Mouse (Mus musculus) granulocyte monocyte progenitor cell, adult 5-6 weeks (primary cell): Measurements from ENCODE around the gene Tnfrsf25. TPM values are rescaled to one million over a fixed set of nuclear protein-coding genes. Genes with fewer than 3 reads are reported as not detected.
A peak's percentile ranks its signal among the peaks of the same experiment; 100 is the strongest.

Experiments used
- ATAC-seq: replicated peaks from 2 replicates; pipeline ENCODE4 v1.8.0; 2016; ENCODE audit warnings: mild to moderate bottlenecking, moderate TSS enrichment, inconsistent platforms; ENCODE audit not compliant: poor library complexity, severe bottlenecking
- total RNA-seq, 2 experiments: library from RNA; stranded (forward) in 1 of 2; stranded (reverse) in 1 of 2; fragments of 200-712, 200-1000 nt in 1 of 2; fragments of >200 nt in 1 of 2; fragmentation: Nextera tagmentation in 1 of 2; gene quantifications; 2 replicates each; pipeline ENCODE4 v1.2.3; 2014 to 2017

The Tnfrsf25 gene
- total RNA-seq, 2 experiments from 2014 or later: not detected

DNA sequence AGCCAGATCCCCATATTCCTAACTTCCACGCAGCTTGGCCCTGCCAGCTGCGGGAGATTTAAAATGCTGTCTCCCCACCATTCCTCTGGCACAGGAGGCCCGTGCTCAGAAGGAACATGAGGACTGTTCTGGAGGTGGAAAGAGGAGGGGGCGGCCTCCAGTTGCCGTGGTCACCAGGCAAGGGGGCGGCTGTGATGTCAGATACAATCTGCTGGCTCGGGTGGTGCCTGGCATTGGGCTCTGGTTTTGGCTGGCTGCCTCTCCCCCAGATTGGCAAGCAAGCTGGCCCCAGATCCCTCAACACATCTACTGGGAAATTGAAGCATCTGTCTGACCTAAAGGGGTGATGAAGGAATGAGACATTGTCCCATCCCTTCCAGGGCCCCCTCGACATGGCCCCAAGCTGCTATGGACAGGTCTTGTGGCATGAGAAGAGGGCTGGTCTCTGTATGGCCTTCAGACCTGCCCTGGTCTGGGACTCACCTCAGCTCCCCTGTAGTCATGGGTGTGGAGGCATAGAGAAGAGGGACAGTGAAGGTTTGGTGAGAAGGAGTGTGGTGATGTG is 27.1 kb upstream of the Tnfrsf25 start:
- ATAC-seq: no peak

DNA sequence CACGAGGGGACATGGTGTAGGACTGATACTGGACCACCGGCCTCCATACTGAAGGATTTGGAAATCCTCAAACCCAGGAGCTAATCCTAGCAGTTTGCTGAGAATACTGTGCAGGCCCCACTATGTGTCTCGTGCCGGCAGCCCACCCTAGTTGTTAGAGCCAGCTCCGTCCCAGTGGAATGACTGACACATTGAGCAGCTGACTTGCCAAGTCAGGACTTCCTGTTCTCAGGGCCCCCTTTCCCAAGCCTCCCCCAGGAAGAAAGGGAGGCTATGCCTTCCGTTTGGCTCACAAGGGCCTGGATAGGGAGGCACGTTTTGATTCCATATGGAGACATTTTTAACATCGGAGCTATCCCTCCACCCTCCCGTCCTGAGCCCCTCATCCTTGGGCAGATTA is 25.5 kb upstream of the Tnfrsf25 start:
- no peak for ATAC-seq

DNA sequence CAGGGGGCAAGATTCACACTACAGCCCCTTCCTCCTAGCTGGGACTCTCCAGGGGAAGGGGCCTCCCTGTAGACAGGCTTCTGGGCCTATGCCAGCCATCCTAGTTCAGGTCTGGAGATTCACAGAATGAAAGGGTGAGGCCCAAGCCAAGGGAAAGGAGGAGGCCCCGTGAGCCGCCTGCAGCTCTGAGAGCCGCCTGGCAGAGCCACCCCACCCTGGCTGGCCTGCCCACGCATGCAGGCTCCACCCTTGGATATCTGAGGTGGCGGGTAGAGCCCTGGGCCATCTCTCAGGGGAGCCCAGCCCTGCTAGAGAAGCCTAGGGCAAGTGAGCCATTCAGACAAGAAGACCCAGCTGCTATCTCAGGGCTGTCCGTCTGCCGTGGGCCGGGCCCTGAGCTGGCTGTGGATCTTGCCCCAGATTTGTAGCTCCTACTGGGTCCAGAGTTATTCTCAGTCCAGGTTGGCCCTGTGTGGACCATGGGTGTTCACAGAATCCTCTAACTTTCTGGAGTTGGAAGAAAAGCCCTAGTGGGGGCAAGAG is 22.9 kb upstream of the Tnfrsf25 start:
- ATAC-seq: no peak

DNA sequence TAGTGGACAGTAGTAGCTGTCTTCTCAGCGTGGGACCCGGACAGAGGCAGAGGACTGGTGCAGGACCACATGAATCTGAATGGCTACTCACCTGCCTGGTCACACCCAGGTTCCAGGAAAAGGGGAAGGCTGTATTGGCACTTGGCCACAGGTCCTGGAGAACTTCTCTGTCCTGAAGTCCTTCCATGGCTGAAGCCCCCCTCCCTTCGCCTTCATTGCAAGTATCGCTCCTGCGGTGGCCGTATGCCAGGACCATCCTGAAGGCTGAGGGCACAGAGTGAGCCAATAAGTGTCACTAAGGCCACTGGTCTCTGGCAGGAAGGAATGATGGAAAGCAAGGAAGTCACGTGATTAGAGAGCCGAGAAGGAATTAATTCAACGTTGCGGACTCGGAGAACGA is 21.5 kb upstream of the Tnfrsf25 start:
- no peak for ATAC-seq

DNA sequence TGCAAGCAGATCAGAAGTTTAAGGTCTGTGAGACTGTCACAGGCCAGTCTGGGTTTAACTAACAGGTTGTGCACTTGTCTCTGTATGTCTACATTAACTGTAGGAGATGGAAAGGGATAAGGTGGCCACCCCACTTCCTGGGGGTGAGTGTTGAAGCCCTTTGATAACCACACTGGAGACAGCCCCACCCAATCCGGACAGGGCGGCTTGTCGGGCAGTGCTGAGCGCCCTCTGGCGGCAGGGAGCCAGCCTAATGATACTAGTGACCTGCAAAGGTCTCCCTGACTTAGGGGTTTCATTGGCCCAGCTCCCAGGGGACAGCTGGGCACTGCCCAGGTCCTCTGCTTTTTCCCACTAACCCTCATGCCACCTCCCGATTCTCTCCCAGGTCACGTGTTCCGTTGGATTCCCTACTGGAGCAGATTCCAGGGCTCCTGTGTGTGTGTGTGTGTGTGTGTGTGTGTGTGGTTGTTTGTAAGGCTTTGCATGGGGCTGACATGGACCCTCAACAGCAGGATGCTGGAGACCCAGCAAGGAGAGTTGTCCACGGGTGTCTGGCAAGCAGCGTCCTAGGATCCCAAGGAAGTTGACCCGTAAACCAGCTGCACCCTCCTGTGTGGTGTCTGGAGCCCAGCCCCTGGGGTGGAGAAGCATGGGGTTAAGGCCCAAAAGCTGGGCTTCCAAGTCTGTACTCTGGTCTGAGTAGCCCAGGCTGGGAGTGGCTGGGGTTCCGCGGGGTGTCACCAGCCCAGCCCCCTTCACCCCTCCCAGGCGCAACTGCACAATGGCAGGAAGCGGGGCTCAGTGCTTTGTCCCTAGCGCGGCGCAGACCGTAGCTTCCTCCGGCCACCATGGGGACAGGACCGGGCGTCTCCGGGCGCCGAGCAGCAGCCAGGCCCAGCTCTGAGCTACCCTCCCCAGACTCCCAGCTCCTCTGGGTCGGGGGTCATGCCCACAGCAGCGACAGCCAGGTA is 19.5 kb upstream of the Tnfrsf25 start:
- ATAC-seq: peak; percentile 86

DNA sequence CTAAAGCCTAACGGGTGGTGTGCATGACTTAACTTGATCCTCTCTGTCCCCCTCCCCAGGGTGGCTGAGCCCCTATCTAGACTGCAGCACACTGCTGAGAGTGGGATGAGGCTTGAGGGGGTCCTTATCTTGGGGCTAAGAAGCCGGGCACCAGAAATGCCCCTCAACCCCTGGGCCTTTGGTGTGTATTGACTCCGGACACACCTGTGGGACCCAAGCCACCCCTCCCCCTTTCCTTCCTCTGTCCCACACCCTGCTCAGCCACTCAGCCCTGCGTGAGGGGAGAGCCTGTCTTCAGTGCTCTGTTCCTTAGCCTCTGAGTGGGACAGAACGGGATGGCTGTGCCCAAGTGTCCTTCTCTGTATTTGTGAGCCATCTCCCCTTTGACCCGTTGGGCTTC is 18.8 kb upstream of the Tnfrsf25 start:
- ATAC-seq: no peak

DNA sequence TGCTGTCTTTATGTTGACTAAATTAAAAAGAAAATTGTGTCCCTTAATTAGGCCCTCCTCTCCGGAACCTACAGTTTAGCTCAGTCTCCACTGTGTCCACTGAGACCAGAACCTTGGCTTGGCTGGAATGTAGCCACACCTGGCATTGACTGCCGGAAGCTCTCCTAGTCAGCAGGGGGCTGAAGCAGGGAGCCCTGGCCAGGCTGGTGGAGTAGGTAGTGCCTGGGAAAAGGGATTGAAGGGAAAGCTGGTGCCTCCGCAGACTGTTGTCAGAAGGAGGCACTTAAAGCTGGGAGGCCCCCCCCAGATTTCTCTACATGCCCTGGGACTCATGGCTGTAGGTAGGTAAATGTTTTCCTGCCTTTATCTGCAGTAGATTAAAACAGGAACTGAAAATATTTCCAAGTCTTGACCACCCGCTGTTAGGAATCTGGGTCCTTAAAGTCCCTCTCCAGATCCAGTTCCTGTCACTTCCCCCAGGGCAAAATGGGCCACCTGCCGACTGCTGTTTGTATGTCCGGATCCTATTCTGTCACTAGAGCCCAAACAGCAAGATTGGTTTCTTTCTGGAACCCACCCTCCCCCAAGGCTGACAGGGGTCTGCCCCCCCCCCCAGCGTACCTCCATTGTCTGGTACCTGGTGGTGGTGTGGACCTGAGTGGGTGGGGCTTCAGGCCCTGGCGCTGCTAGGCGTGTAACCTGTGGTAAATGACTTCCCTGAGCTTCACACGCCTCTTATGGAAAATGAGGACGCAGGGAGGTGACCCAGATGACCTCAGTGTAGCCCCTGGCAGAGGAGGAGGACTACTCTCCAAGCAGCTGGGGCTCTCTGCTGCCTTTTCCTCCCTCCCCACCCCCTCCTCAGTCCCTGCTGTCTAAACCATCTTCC is 17.6 kb upstream of the Tnfrsf25 start:
- no peak for ATAC-seq

DNA sequence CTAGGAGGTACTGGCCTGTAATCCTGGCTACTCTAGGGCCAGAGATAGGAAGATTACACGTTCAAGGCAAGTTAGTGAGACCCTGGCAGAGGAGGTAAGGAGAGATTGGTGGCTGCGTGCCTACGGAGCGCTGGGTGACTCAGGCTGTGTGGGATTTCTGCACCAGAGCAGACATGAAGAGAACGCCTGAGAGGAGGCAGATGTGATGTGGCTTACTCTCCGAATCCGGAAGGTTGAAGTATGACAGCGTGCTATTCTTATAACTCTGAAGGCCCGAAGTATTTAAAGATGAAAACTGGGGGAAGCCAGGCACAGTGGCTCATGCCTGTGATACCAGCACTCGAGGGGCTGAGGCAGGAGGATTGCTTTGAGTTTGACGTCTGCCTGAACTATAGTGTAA is 15.2 kb upstream of the Tnfrsf25 start:
- ATAC-seq: no peak

DNA sequence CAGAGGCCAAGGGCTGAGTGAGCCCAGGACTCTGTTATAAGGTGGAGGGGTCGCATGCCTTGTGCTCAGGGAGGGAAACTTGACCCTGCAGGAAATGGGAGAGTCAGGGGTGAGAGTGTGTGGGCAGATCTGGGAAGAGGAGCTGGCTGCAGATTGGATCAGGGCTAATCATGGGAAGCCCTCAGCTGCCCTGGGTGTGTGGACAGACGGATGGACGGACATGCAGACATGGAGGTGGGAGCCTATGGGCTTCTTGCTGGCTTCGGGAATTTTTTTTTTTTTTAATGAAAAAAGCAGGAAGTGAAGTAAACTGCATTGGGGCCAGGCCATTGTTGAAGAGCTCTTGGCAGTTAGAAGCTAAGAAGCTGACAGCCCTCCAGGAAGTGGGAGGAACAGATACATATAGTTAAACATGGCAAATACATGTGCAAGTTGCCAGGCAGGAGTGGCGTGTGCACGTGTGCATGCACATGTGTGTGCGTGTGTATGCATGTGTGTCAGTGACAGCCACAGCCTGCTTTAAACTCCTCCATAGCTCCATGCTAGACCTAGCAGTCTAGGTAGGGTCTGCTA is 14.6 kb upstream of the Tnfrsf25 start:
- ATAC-seq: peak; percentile 10; the same call in 1 of the 2 replicates

DNA sequence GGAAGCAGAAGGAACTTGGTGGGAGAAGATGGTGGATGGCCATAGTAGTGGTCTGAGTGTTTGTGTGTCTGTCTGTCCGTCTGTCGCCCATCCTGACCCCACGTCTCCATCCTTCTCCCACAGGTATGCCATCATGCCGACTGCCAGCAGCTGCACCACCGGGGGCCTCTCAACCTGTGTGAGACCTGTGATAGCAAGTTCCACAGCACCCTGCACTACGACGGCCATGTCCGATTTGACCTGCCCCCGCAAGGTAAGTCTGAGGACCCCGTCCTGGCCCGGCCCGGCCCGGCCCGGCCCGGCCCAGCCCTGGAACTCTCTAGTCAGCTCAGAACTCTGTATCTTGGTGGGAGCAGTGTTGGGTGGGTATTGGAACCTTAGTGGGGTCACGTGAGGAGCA is 13.8 kb upstream of the Tnfrsf25 start:
- ATAC-seq: no peak

DNA sequence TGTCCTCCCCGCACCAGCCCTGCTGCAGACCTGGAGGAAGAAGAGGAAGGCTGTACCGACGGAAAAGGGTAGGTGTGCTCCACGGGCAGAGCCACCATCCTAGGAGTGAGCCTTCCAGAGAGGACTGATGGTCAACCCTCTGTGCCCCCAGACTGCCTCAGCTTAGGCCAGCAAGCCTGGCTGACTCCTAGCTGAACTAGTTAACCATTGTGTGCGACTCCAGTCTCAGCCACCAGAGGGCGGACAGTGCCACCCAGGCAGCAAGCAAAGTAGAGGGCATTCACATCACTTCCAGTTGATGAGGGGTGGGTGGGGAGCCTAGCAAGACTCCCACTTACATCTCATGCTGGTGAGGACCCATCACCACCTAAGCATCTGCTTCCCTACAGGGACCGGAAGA is 12.7 kb upstream of the Tnfrsf25 start:
- ATAC-seq: peak; percentile 73

DNA sequence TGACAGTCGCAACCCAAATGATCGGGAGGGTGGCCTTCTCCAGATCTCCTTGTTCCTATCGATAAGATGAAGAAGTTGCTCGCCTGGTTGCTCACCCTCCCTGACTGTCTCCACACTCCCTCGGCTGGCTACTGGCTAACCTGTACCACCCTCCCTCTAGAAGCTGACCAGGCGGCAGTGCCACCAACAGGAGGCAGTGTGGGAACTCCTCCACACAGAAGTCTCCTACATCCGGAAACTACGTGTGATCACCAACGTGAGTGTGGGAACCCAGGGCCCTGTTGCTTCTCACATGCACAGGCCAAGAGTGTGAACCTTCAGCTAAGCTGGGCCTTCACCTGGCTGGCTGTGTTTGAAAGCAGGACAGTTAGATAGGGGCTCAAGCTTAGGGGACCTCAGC is 9.0 kb upstream of the Tnfrsf25 start:
- ATAC-seq: no peak

DNA sequence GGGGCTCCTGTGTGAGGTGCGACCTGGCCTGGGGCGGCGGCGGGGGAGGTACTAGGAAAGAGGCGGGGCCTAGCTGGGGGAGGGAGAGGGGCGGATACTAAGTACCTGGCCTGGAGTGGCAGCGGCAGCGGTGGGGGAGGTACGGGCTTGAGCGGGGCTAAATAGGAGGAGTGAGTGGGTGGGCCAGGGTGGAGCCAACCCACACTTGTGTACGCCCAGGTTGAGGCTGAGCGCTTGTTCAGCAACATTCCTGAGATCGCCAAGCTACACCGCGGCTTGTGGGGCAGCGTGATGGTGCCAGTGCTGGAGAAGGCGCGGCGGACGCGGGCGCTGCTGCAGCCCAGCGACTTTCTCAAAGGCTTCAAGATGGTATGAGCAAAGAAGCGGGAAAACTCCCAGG is 8.2 kb upstream of the Tnfrsf25 start:
- ATAC-seq: no peak

DNA sequence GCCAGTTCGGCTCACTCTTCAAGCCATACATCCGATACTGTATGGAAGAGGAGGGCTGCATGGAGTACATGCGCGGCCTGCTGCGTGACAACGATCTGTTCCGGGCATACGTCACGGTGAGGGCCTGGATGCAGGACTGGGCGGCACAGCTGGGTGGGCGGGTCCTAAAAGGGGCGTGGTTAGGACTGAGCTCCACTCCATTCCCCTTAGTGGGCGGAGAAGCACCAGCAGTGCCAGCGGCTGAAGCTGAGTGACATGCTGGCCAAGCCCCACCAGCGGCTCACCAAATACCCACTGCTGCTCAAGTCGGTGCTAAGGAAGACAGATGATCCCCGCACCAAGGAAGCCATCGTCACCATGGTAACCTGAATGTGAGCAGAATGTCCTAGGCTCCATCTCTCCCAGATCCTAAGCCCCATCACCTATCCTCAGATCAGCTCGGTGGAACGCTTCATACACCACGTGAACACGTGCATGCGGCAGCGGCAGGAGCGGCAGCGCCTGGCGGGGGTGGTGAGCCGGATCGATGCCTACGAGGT is 7.7 kb upstream of the Tnfrsf25 start:
- peak; percentile 28; the same call in 1 of the 2 replicates for ATAC-seq

DNA sequence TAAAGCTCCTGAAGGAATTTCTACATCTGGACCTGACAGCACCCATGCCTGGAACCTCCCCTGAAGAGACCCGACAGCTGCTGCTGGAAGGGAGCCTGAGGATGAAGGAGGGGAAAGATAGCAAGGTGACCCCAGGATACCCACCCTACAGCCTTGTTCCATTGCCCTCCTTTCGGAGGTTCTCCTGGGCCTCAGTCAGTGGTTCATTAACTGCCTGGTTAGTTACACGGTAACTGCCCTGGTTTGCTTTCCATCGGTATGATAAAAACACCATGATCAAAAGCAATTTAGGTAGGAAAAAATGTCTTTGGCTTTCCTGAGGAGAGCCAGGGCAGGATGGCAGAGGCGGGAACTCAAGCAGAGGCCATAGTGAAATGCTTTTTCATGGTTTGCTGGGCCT is 7.1 kb upstream of the Tnfrsf25 start:
- no peak for ATAC-seq

DNA sequence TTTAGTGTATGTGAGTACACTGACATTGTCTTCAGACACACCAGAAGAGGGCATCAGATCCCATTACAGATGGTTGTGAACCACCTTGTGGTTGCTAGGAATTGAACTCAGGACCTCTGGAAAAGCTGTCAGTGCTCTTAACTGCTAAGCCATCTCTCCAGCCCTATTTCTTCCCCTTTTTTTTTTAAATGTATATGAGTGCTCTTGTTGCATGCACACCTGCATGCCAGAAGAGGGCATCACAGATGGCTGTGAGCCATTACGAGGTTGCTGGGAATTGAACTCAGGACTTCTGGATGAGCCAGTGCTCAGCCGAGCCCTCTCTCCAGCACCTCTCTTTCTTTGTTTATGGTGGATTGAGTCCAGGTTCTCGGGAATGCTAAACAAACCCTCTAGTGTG is 6.2 kb upstream of the Tnfrsf25 start:
- no peak for ATAC-seq

DNA sequence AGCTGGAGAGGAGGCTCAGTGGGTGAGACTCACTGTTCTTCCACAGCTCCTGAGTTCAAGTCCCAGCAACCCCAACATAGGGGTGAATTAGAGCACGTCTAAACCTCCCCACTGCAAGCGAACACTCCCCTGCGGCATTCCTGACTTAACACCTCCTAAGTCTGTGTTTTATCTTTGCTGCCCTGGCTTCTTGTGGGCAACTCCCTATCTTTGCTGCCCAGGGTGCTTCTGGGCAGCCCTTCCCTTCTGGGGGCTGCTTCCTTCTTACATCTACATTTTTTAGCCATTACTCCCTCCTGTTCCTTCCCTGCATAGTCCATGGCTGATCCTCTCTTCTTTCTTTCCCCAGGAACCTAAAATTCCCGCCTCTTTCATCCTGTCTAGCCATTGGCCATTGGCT is 5.0 kb upstream of the Tnfrsf25 start:
- no peak for ATAC-seq

DNA sequence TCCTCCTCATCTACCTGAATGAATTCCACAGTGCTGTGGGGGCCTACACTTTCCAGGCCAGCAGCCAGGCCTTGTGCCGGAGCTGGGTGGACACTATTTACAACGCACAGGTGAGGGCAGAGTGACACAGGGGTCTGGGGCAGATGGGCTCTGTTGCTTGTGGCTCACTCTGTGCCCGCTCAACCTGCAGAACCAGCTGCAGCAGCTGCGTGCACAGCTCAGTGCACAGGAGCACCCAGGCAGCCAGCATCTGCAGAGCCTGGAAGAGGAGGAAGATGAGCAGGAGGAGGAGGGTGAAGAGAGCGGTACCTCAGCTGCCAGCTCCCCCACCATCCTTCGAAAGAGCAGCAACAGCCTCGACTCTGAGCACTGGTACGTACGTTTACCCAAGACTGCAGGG is 3.4 kb upstream of the Tnfrsf25 start:
- ATAC-seq: no peak

DNA sequence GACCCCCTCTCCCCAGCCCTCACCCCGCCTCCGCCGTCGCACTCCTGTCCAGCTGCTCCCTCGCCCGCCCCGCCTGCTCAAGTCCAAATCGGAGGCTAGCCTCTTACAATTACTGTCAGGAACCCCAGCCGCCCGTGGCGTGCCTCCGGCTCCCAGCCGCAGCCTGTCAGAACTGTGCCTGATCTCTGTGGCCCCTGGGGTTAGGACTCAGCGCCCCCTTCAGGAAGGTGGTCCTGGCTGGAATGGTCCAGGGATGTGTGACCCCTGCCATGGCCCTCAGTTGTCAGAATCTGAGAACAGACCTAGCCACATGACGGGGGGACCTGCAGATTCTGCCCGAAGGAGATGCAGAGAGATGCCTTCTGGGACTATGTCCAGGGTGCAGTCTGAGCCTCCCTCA is 1.7 kb upstream of the Tnfrsf25 start:
- no peak for ATAC-seq

DNA sequence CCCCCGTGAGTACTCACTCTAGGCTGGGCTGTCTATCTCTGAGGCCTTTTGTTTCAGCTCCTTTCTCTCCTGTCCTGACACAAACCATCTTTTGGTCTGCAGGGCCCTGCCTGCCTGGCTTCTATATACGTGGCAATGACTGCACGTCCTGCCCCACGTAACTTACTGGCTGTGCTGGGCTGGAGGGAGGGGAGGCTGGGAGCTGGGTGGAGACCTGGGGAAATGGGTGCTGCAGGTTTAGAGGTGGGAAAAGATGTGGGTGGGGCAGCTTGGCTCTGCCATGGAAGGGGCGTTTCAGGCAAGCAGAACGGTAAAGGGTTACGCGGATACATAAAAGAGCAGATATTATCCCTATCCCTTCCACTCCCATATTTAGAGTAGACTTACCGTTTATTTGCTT is 1.8 kb downstream of the Tnfrsf25 start:
- no peak for ATAC-seq
